Mouse (Mus musculus) stomach, postnatal 0 days (tissue): ENCODE results near the gene Fam186a. TPM values are rescaled to one million over a fixed set of nuclear protein-coding genes. Genes with fewer than 3 reads are reported as not detected.
"Not testable (repeated sequence)": the region's sequence is repeated elsewhere in the genome, so short reads cannot be mapped to it uniquely, and the experiment has no call there.

Source experiments
- ATAC-seq: fragments of 200-750 bp; cut with Nextera tagmentation; 2 replicates; pipeline ENCODE4 v1.8.0; 2017; ENCODE audit not compliant: low FRiP score, low TSS enrichment
- DNase-seq: peaks from one replicate; pipeline ENCODE4 v3.0.0-alpha.2; 2016; ENCODE audit warnings: low spot score
- H3K27ac ChIP-seq: fragments of 300-500 bp; sonication (generic); replicated peaks from 2 replicates; pipeline ENCODE4 v1.5.1; 2014; ENCODE audit warnings: mild to moderate bottlenecking, control low read depth
- H3K27me3 ChIP-seq: fragments of 300-500 bp; sonication (generic); 2 replicates; pipeline ENCODE4 v1.6.1; 2014; ENCODE audit warnings: low read length; ENCODE audit not compliant: control insufficient read depth, insufficient read depth
- H3K36me3 ChIP-seq: fragments of 300-500 bp; sonication (generic); 2 replicates; pipeline ENCODE4 v1.6.1; 2014; ENCODE audit warnings: low read length, mixed read lengths; ENCODE audit not compliant: control insufficient read depth, insufficient read depth
- H3K4me1 ChIP-seq: fragments of 300-500 bp; sonication (generic); replicated peaks from 2 replicates; pipeline ENCODE4 v1.6.1; 2014; ENCODE audit warnings: antibody characterized with exemption; ENCODE audit not compliant: control insufficient read depth, insufficient read depth
- H3K4me2 ChIP-seq: fragments of 300-500 bp; sonication (generic); replicated peaks from 2 replicates; pipeline ENCODE4 v1.6.1; 2014; ENCODE audit warnings: low read depth, mild to moderate bottlenecking, control low read depth, moderate library complexity
- H3K4me3 ChIP-seq: fragments of 300-500 bp; sonication (generic); 2 replicates; pipeline ENCODE4 v1.5.1; 2014; ENCODE audit warnings: low read depth, low read length, control low read depth
- H3K9ac ChIP-seq: fragments of 300-500 bp; sonication (generic); 2 replicates; pipeline ENCODE4 v1.6.1; 2014; ENCODE audit warnings: mild to moderate bottlenecking, low read length, control low read depth, mixed read lengths
- H3K9me3 ChIP-seq: fragments of 300-500 bp; sonication (generic); 2 replicates; pipeline ENCODE4 v1.6.1; 2016; ENCODE audit warnings: low read length; ENCODE audit not compliant: control insufficient read depth
- CTCF ChIP-seq: IDR thresholded peaks from 2 replicates; pipeline ENCODE4 v1.5.1; 2016; ENCODE audit warnings: antibody characterized with exemption, low read depth, mild to moderate bottlenecking, moderate library complexity
- EP300 ChIP-seq: optimal IDR thresholded peaks from 2 replicates; pipeline ENCODE3; 2016; ENCODE audit warnings: antibody characterized with exemption
- WGBS: fragments of 180-500 bp; shearing (Covaris S2); extraction: QIAGEN DNeasy Blood & Tissue Kit; methylation state at CpG from one replicate; pipeline ENCODE4 v1.1.7; 2014; 5-methylcytosine and 5-hydroxymethylcytosine counted together
- polyA plus RNA-seq: library from polyadenylated mRNA; unstranded; fragments of >200 nt; fragmentation: Nextera tagmentation; extraction: Ambion mirVana; gene quantifications from 2 replicates; pipeline ENCODE4 v1.2.1, GENCODE M21; 2015

The Fam186a gene
- polyA plus RNA-seq, 1 experiment from 2014 or later = not detected

GRCm38 (mm10) chr15:99979715-99980114, 12.9 kb upstream of the Fam186a start:
- no peak for TF ChIP-seq EP300
- TF ChIP-seq CTCF = no peak

GRCm38 (mm10) chr15:99979266-99979665, 12.4 kb upstream of the Fam186a start:
- WGBS = 79% methylated on average over 1 of the region's 1 CpGs
- TF ChIP-seq CTCF = no peak
- no peak for TF ChIP-seq EP300
- Histone ChIP-seq H3K27ac (no peak overlapping the region), H3K9me3 (no peaks in the 10 kb centered on the region), H3K9ac (no peak overlapping the region), H3K4me1 (no peaks in the 10 kb centered on the region), H3K36me3 (no peaks in the 10 kb centered on the region), H3K4me2 (no peak overlapping the region), H3K27me3 (no peaks in the 10 kb centered on the region), H3K4me3 (no peak overlapping the region)
- DNase-seq = no peak
- ATAC-seq = no peak

More at GRCm38 (mm10) chr15:99979715-99980114, 12.9 kb upstream of the Fam186a start:
- H3K4me1 ChIP-seq = no peaks in the 10 kb centered on the region
- WGBS = 82% methylated on average over 2 of the region's 2 CpGs
- H3K36me3 ChIP-seq = no peaks in the 10 kb centered on the region
- no peaks in the 10 kb centered on the region for H3K9me3 ChIP-seq
- H3K27ac ChIP-seq = no peak overlapping the region
- no peak overlapping the region for H3K9ac ChIP-seq
- no peak for ATAC-seq
- no peaks in the 10 kb centered on the region for H3K27me3 ChIP-seq
- DNase-seq = no peak
- H3K4me3 ChIP-seq = no peak overlapping the region
- no peak overlapping the region for H3K4me2 ChIP-seq

DNA sequence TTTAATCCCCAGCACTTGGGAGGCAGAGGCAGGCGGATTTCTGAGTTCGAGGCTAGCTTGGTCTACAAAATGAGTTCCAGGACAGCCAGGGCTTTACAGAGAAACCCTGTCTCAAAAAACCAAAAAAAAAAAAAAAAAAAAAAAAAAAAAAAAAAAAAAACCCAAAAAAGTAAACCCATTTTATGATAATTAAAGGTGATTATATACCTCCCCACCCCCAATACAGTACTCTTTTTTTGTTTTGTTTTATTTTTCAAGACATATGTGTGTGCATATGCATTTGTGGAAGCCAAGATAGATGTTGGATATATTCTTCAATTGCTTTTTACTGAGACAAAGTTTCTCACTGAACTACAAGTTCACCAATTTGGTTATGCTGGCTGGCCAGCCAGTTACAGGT, 9.3 kb upstream of the Fam186a start:
- not testable (repeated sequence) for DNase-seq, H3K36me3 ChIP-seq, H3K4me3 ChIP-seq, H3K9ac ChIP-seq, H3K9me3 ChIP-seq, H3K4me1 ChIP-seq, H3K27ac ChIP-seq, H3K27me3 ChIP-seq, H3K4me2 ChIP-seq, ATAC-seq
- 73% methylated on average over 2 of the region's 2 CpGs for WGBS

DNA sequence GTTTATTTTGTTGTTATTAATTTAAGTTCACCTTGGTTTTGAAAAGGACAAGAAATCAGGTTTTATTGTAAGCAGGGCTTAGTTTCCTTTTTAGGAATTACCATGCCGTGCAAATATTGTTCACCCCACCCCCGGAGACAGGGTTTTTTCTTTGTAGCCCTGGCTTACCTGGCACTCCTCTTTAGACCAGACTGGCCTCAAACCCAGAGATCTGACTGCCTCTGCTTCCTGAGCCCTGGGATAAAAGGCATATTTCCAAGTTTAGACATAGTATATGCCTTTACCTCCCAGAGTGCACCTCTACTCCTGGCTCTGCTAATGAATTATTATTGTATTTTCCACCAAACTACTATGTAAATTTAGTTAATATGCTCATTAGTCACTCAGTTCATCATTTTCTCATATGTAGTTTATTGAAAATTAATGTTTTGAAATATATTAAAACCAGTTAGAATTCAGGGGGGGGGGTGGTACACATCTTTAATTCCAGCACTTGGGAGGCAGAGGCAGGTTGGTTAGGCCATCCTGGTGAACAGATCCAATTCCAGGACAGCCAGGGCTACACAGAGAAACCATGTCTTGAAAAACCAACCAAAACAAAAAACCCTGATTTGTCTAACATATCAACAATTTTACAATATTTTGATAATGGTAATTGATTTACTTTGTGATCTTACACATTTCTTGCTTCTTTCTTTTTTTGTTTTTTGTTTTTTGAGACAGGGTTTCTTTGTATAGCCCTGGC, 7.8 kb upstream of the Fam186a start:
- no peaks in the 10 kb centered on the region for H3K36me3 ChIP-seq
- TF ChIP-seq EP300 = no peak
- TF ChIP-seq CTCF = no peak
- ATAC-seq (no peak), DNase-seq (no peak)
- no peak overlapping the region for H3K9ac ChIP-seq
- H3K4me2 ChIP-seq = peak overlapping the region; percentile 70; the same call in 1 of the 2 replicates
- H3K27ac ChIP-seq = no peak overlapping the region
- H3K9me3 ChIP-seq = no peaks in the 10 kb centered on the region
- H3K27me3 ChIP-seq = no peaks in the 10 kb centered on the region
- WGBS = 37% methylated on average over 2 of the region's 2 CpGs
- H3K4me1 ChIP-seq = no peaks in the 10 kb centered on the region
- H3K4me3 ChIP-seq = no peak overlapping the region

- DNase-seq (peak; percentile 89), ATAC-seq (peak; percentile 86)
- Histone ChIP-seq H3K27me3 (no peaks in the 10 kb centered on the region), H3K36me3 (no peaks in the 10 kb centered on the region), H3K9ac (peak overlapping the region; percentile 88), H3K27ac (peak overlapping the region; percentile 99), H3K4me2 (peak overlapping the region; percentile 70), H3K4me3 (peak overlapping the region; percentile 93), H3K9me3 (no peaks in the 10 kb centered on the region), H3K4me1 (no peaks in the 10 kb centered on the region)
- peak; percentile 46 for TF ChIP-seq EP300
- TF ChIP-seq CTCF = no peak
- WGBS = under 1% methylated on average over 81 of the region's 84 CpGs
These were observed 6.4 kb upstream of the Fam186a start for GRCm38 (mm10) chr15:99972989-99973911.
